Mouse (Mus musculus) heart, adult 2 months (tissue): ENCODE measurements around the gene Cpa5.

ENCODE experiments used
- CTCF ChIP-seq: fragments of 200-600 bp; IDR thresholded peaks from 2 replicates; pipeline ENCODE4 v1.8.1; 2022; ENCODE audit warnings: antibody characterized with exemption, mild to moderate bottlenecking, moderate library complexity
- EP300 ChIP-seq: fragments of 200-500 bp; IDR thresholded peaks from 2 replicates; pipeline ENCODE4 v1.6.1; 2011; ENCODE audit warnings: low read depth, low read length, control low read depth; ENCODE audit not compliant: insufficient read depth
- POLR2A ChIP-seq: fragments of 200-500 bp; IDR thresholded peaks from 2 replicates; pipeline ENCODE4 v1.6.1; 2011; ENCODE audit warnings: mild to moderate bottlenecking, low read depth, low read length, control low read depth; ENCODE audit not compliant: insufficient read depth

DNA sequence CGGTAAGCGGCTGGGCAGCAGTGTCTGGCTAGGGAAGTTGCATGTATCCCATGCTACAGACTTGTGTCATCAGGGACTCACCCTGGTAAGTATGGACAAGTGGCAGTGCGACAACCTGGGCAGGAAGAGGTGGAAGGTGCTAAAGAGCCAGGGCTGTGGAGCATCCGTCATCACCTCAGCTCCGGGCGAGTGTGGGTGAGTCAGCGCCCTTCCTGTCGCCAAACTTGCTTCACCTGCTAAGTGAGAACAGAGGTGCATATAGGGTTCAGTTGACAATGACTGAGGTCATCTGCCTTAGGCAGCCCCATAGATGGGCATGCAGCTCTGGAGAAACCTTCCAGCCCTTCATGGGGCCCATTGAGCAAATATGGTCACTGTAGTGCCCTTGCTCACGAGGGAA, 14.0 kb downstream of the Cpa5 start:
- no peak for TF ChIP-seq CTCF
- no peak for TF ChIP-seq EP300
- no peak for TF ChIP-seq POLR2A
